Mouse (Mus musculus) kidney, postnatal 36 days (tissue): Measurements from ENCODE around the gene Mrps25.

ENCODE experiments used
- DNase-seq, 2 experiments: peaks; one replicate each; pipeline ENCODE4 v3.0.0; 2021 to 2022; ENCODE audit warnings: mixed read lengths in 2 of 2

The Mrps25 gene

DNA sequence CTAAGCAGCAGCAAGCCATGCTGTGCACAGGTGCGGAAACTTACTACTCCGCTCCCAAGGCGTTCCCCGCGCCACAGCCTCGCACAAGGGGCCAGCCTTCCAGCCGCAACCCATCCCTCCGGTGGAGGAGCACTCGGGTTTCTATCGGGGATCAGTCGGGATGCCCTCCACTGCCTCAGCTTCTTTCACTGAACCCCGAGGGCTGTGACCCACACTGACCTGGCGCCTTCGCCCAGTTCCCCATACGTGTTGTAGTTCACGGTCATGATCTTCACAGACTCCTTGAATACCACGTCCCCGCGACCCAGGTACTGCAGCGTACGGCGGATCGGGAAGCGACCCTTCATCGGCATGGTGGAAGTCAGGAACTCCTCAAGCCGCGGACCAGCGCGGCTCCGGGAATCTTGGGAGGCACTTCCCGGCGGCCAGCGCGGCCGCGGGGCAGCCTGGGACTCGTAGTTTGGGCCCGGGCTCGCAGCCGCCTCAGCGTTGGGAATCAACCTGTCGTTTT is at the start of gene Mrps25:
Gene Mrps25, minus strand, starts transcription at position 413 of the 511 bp plus-strand sequence.
- DNase-seq, result peak; percentile 69 to 88

DNA sequence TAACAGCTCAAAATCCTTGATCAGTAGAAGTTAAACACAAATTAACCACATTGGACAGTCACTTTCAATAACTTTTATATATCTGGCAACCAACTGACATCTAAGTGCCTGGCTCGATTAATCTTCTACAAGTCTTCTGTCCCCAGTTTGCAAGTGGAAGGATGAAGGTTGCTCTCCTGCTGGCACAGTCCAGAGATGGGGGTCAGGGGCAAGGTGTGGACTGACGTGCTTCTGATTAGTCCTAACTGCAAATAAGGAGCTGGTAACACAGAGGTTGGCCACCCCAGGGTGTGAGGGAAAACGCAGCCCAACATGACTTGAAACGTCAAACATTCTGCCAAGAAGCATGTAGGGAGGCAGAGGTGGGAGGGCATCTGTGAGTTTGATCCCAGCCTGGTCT is 47.9 kb upstream of the Mrps25 start:
- peak; percentile 11 to 24 for DNase-seq

DNA sequence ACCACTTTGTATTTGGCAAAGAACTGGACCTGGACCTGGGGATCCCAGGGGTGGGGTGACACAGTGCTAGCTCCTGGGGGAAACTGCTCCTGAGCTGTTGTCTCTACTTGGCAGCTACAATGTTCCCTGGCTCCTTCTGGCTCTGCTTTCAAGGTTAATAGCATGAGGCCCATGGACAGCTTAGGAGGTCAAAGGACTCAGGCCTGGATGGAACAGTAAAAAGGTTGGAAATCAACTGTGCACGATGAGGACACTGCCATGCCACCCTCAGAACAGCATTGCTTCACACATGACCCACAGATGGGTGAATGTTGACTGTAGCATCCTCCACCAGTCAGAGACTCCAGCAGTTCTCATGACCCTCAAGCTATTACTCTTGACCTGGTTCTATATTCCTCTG is 47.5 kb upstream of the Mrps25 start:
- DNase-seq, result peak; percentile 21 to 24

DNA sequence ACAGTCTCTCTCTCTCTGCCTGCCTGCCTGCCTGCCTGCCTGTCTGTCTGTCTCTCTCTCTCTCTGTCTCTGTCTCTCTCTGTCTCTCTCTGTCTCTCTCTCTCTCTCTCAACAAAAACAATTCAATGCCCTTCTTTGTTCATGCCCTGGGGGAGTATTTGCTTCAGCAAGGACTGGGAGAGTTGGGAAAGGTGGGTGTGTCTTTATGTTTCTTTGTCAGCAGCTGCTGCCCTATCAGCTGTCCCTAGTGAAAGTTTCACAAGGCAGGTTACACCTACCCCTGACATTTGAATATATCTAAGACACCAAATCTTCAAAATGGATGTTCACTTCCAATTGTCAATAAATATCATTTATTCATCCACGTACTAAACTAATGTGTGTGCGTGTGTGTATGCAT is 45.8 kb upstream of the Mrps25 start:
- DNase-seq, result no peak

DNA sequence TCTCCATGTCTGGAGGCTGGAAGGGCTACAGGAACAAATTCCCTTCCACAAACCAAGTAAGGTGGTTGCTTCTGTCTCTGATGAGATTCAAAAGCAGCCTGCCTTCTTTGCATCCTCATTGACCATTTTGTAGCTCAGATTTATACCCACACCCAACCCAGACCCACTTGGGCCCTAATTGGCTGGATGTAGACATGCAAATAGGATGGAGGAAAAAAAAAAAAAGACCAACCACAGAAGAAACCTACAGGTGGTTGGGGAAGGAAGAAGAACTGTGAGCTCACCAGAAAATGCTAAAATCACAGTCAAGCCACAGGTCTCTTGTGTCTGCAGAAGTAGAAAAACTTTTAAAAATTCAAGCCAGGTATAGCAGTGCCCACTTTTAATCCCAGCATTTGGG is 45.3 kb upstream of the Mrps25 start:
- no peak for DNase-seq

- DNase-seq, result no peak
Measured at GRCm38 (mm10) chr6:92224981-92225380, 41.1 kb upstream of the Mrps25 start.

DNA sequence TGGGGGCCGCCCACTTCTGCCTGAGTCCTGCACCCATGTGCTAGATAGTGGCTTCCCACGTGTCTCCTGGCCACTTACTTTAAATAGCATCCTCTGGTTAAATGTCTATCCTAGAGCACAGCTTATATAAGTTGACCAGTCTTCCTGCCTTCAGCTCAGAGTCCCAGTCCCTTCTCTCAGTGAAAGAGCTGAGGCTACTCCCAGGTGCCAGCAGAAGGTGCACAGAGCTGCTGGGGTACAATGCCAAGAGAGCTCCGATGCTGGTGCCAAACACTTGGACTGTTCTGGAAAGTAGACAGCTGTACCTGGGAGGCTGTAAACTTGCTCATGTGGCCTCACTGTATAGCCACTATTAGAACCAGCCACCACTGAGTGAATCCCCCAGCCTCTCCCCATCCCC is 38.2 kb upstream of the Mrps25 start:
- DNase-seq, result peak; percentile 38 to 54

DNA sequence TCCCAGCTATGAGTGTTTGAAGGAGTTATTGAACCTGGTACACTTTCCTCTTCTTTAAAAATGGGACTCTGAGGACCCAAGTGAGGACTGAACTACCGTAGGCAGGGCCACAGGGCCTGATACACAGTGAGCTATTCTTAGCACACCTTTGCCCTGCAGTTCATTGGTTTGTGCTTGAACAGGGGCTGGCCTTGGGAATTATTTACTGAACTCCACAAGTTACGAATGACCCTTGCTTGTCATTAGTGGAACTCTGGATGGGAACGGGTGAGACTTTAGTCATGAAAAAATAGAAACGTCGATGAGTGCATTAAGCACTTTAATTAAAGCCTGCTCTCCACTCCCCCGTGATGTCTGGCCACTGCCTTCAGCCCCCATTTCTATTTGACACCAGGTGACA is 37.8 kb upstream of the Mrps25 start:
- DNase-seq, result peak; percentile 65 to 78

GRCm38 (mm10) chr6:92219445-92219844 is 35.6 kb upstream of the Mrps25 start:
- peak; percentile 84 to 87 for DNase-seq

DNA sequence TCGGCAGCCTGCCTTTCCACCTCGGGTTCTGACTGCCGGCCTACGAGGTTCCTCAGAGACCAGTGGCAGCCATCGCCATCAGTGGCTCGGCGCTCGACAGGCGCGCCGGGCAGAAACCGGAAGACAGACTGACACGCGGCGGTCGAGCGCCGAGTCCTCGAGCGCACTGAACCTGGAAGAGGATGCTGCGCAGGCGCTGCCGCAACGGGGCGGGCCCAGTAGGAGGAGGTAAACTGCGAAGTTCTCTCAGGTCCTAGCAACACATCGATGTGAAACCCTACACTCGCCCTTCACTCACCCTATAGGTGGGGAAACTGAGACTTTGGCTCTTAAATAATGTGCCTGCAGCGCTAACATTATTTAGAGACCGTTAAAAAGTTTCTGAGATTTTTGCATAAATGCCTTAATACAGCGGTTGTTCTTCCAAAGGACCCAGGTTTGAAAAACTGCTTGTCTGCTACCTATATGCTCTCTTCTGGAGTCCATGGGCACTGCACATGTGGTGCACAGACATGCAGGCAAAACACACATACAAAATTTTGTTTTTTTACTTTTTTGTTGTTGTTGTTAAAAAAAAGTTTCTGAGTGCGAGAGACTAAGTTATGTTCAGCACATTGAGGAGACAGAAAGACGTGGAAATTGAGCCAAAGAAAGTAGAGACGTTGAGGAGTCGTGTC is 31.1 kb upstream of the Mrps25 start, which contains the start of gene Rbsn:
Gene Rbsn, minus strand, starts transcription at position 153 of the 677 bp plus-strand sequence.
- DNase-seq, result peak; percentile 95 to 97

- no peak for DNase-seq
Measured at GRCm38 (mm10) chr6:92214055-92214772, 30.4 kb upstream of the Mrps25 start.

GRCm38 (mm10) chr6:92199414-92199813 is 15.6 kb upstream of the Mrps25 start:
- DNase-seq, result no peak

DNA sequence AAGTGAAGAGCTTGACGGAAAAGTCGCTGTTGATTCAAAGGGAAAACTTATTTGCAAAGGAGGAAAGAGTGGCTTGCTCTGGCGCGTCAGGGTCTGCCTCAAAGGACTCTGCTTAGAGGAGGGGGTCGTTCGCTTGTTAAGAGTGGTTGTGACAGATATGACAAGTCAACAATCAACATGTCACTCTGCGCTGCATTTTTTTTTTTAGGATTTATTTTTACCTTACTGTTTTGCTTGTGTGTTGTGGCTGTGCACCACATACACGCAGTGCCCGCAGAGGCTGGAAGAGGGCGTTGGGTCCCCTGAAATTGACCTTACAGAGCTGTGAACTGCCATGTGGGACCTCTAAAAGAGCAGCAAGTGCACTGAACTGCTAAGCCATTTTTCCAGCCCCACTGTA is 345 bp upstream of the Mrps25 start:
- DNase-seq, result peak in 1 of 2 experiments; percentile 25

GRCm38 (mm10) chr6:92176450-92176849 is 7.4 kb downstream of the Mrps25 start:
- DNase-seq, result no peak

DNA sequence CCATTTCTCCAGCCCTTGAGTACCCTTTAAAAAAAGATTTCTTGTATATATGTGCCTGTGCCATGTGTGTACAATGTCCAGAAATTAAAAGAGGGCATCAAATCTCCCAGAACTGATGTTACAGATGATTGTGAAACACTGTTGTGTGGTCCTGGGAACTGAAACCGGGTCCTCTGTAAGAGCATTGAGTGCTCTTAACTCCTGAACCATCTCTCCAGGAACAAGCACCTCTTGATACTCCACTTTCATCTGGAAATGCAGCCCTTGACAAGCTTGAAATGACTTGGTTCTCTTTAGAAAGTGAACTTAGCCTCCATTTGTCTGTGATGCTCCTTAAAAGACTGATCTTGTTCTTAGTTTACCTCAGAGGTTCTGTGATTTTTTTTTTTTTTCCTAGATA is 21.1 kb downstream of the Mrps25 start:
- no peak for DNase-seq

DNA sequence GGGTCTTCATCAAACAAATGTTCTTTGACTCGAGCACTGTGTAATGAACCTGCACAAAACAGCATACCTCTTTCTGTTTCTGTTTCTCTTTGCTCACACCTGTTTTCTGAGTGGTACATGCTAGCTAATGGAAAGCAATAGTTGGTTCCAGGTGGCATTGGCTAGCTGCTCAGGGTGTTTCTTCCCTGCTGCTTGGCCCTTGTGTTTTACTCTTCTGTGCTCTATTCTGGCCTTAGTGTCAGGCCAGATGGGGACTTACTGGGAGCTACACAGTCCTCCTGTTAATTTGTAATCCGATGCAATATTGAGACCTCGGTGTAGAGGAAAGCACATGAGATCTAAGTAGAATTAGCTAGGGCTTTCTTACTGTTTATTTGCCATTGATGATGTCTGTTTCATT is 25.0 kb downstream of the Mrps25 start:
- no peak for DNase-seq

GRCm38 (mm10) chr6:92153774-92154173 is 30.1 kb downstream of the Mrps25 start:
- DNase-seq, result no peak

DNA sequence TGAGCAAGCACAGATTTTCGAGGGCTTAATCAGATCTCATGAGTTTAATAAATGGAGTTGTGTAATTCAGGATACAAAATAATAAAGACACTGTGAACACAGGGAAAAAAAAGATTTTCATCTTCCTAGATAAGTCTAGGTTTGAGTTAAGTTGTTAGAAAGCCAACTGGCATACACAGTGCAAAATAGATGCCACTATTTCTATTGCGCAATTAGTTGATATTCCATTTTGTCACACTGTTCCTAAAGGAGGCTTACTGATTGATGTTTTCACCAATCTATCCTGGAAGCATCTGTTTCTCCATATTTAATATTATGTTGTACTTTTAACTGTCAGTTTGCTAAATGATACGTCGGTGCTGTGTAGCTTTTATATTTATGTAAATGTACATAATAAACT is 38.0 kb downstream of the Mrps25 start:
- DNase-seq, result no peak

DNA sequence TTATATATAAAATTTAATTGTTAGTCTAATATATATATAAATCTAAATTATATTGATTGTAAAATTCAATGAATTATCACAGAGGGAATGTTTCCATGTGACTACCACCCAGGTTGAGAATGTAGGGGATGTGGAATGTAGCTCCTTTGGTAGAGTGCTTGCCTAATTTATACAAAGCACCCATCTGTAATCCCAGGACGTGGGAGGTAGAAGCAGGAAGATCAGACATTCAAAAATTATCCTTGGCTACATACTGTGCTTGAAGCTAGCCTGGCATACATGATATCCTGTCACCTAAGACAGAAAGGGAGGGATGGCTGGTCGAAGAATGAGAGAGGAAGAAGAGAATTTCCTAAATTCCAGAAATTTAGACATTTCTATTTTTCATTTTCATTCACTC is 47.5 kb downstream of the Mrps25 start:
- DNase-seq, result no peak

- DNase-seq, result no peak
Measured at GRCm38 (mm10) chr6:92133617-92134016, 50.2 kb downstream of the Mrps25 start.

DNA sequence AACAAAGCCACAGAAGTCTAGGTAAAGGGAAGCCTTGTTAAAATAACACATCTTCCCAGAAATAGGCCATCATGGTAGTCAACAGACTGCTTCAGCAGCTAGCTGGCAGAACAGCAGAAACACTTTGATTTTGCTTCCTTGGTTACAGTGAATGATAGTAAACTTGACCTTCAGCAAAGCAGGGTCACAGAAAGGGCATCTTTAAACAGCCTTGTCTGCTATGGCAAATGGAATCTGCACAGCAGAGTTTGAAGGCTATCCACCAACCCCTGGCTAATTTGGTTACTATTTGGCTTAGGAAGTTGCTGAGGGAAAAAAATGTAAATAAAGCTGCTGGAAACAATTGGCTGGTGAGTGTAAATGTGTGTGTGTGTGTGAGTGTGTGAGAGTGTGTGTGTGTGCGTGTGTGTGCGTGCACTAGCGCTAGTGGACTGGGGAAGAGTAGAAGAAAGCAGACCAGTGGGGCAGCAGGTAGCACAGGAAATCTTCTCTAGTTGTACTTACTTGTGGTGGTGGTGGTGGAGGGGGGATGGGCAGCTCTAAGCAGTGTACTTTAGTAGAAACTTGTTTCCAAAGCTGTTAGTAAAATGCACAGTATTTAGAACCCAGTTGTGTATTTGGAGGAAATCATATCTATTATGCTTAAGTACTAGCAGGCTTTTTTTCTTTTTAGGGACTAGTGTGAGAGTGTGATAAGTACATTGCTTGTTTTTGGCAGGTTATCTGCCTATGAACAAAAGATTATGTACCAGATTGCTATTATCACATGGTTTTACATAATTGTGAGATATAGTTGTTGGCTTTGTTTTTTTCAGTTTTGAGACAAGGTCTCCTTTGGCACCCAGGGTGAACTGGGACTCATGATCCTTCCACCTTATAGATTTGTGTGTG is 51.6 kb downstream of the Mrps25 start:
- DNase-seq, result peak in 1 of 2 experiments; percentile 32

GRCm38 (mm10) chr6:92131456-92131855 is 52.4 kb downstream of the Mrps25 start:
- DNase-seq, result no peak

GRCm38 (mm10) chr6:92126861-92127468 is 56.9 kb downstream of the Mrps25 start:
- no peak for DNase-seq
